Mouse (Mus musculus) testis, adult 2 months (tissue): ENCODE results near the gene Kif2c.

Experiments used
- CTCF ChIP-seq: fragments of 200-500 bp; IDR thresholded peaks from 2 replicates; pipeline ENCODE4 v1.5.1; 2012; ENCODE audit warnings: low read depth, mild to moderate bottlenecking, inconsistent platforms, low read length, moderate library complexity; ENCODE audit not compliant: control insufficient read depth, insufficient read depth, insufficient replicate concordance
- POLR2A ChIP-seq: fragments of 200-500 bp; IDR thresholded peaks from 2 replicates; pipeline ENCODE4 v1.6.1; 2012; ENCODE audit warnings: low read depth, mild to moderate bottlenecking, inconsistent platforms, low read length, moderate library complexity; ENCODE audit not compliant: control insufficient read depth

- TF ChIP-seq POLR2A (no peak; the same call in 1 of the 2 replicates), CTCF (peak; percentile 29; the same call in 1 of the 2 replicates)
Observed at GRCm38 (mm10) chr4:117202046-117202991, 19.9 kb upstream of the Kif2c start.
